Mouse (Mus musculus) midbrain, postnatal 0 days (tissue): ENCODE results near the gene Kcnj6. TPM values are rescaled to one million over a fixed set of nuclear protein-coding genes. Genes with fewer than 3 reads are reported as not detected.

ENCODE experiments used
- ATAC-seq: fragments of 200-750 bp; cut with Nextera tagmentation; 2 replicates; pipeline ENCODE4 v1.8.0; 2017; ENCODE audit warnings: moderate number of reproducible peaks, mild to moderate bottlenecking, moderate TSS enrichment, moderate library complexity; ENCODE audit not compliant: low FRiP score
- DNase-seq: peaks from one replicate; pipeline ENCODE4 v3.0.0-alpha.2; 2015; ENCODE audit warnings: low spot score
- H3K27ac ChIP-seq: fragments of 300-500 bp; sonication (generic); 2 replicates; pipeline ENCODE4 v1.5.1; 2014; ENCODE audit warnings: low read depth, mild to moderate bottlenecking, low read length, mixed read lengths
- H3K27me3 ChIP-seq: fragments of 300-500 bp; sonication (generic); 2 replicates; pipeline ENCODE4 v1.6.1; 2014; ENCODE audit warnings: low read length, control low read depth, mixed read lengths; ENCODE audit not compliant: insufficient read depth
- H3K36me3 ChIP-seq: fragments of 300-500 bp; sonication (generic); 2 replicates; pipeline ENCODE4 v1.6.1; 2014; ENCODE audit warnings: low read length, control low read depth, mixed read lengths; ENCODE audit not compliant: insufficient read depth
- H3K4me1 ChIP-seq: fragments of 300-500 bp; sonication (generic); 2 replicates; pipeline ENCODE4 v1.6.1; 2014; ENCODE audit warnings: mild to moderate bottlenecking, control low read depth, antibody characterized with exemption, low read length, mixed read lengths; ENCODE audit not compliant: insufficient read depth
- H3K4me2 ChIP-seq: fragments of 300-500 bp; sonication (generic); 2 replicates; pipeline ENCODE4 v1.6.1; 2014; ENCODE audit warnings: low read depth, mild to moderate bottlenecking, low read length, mixed read lengths; ENCODE audit not compliant: poor library complexity, severe bottlenecking
- H3K4me3 ChIP-seq: fragments of 300-500 bp; sonication (generic); 2 replicates; pipeline ENCODE4 v1.5.1; 2014; ENCODE audit warnings: low read depth, mild to moderate bottlenecking, low read length, moderate library complexity
- H3K9ac ChIP-seq: fragments of 300-500 bp; sonication (generic); replicated peaks from 2 replicates; pipeline ENCODE4 v1.6.1; 2014; ENCODE audit warnings: mild to moderate bottlenecking, low read length, moderate library complexity, mixed read lengths; ENCODE audit not compliant: poor library complexity, severe bottlenecking
- H3K9me3 ChIP-seq: fragments of 300-500 bp; sonication (generic); 2 replicates; pipeline ENCODE4 v1.6.1; 2016; ENCODE audit warnings: low read length, control low read depth
- CTCF ChIP-seq: IDR thresholded peaks from 2 replicates; pipeline ENCODE4 v1.5.1; 2016; ENCODE audit warnings: antibody characterized with exemption, mild to moderate bottlenecking
- WGBS: fragments of 180-500 bp; shearing (Covaris S2); extraction: QIAGEN DNeasy Blood & Tissue Kit; methylation state at CpG from one replicate; pipeline ENCODE4 v1.1.7; 2014; 5-methylcytosine and 5-hydroxymethylcytosine counted together
- polyA plus RNA-seq: library from polyadenylated mRNA; unstranded; fragments of >200 nt; fragmentation: Nextera tagmentation; extraction: Ambion mirVana; gene quantifications from 2 replicates; pipeline ENCODE4 v1.2.1, GENCODE M21; 2015
- total RNA-seq: library from RNA; depleted of rRNA; stranded (reverse); fragments of >200 nt; gene quantifications from 2 replicates; pipeline ENCODE4 v1.2.3, GENCODE M21; 2014

The Kcnj6 gene
- total and polyA plus RNA-seq, 2 experiments from 2014 or later: 3.2 to 12.9 TPM

GRCm38 (mm10) chr16:94890056-94890455 is 107.4 kb downstream of the Kcnj6 start:
- no peak overlapping the region for H3K4me2 ChIP-seq
- no peak for ATAC-seq
- no peaks in the 10 kb centered on the region for H3K4me1 ChIP-seq

GRCm38 (mm10) chr16:94888554-94888953 is 108.9 kb downstream of the Kcnj6 start:
- Histone ChIP-seq H3K27ac (no peak overlapping the region), H3K4me3 (no peak overlapping the region), H3K4me1 (no peaks in the 10 kb centered on the region), H3K9ac (no peak overlapping the region), H3K9me3 (no peaks in the 10 kb centered on the region), H3K27me3 (no peaks in the 10 kb centered on the region), H3K36me3 (no peaks in the 10 kb centered on the region), H3K4me2 (no peak overlapping the region)
- WGBS: 58% methylated on average over 10 of the region's 11 CpGs
- TF ChIP-seq CTCF: no peak
- ATAC-seq (no peak), DNase-seq (no peak)

More at GRCm38 (mm10) chr16:94890056-94890455, 107.4 kb downstream of the Kcnj6 start:
- Histone ChIP-seq H3K36me3 (no peaks in the 10 kb centered on the region), H3K4me3 (no peak overlapping the region), H3K9ac (no peak overlapping the region), H3K9me3 (no peaks in the 10 kb centered on the region), H3K27me3 (no peaks in the 10 kb centered on the region), H3K27ac (no peak overlapping the region)
- WGBS: 55% methylated on average over 2 of the region's 2 CpGs
- no peak for TF ChIP-seq CTCF
- peak; percentile 78 for DNase-seq

DNA sequence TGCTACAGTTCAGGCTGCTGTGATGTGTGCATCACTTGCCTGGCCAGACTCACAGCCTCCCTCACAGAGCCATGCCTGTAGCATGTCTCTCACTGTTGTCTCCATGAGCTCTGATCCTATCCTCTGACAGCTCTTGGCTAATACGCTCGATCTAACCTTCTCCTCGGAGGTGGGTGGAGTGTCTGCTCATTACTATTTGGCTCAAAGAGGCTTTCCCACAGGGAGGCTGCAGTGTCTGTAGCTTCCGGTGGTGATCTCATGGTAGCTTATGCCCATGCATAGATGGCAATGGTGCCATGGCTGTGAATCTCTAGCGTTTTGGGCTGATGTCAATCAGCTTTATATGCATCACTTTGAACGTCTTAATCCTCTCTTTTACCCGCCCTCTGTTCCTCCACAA is 111.1 kb downstream of the Kcnj6 start:
- ATAC-seq: no peak
- Histone ChIP-seq H3K4me3 (no peak overlapping the region), H3K4me1 (no peaks in the 10 kb centered on the region), H3K9ac (no peak overlapping the region), H3K36me3 (no peaks in the 10 kb centered on the region), H3K4me2 (no peak overlapping the region), H3K27me3 (no peaks in the 10 kb centered on the region), H3K9me3 (no peaks in the 10 kb centered on the region), H3K27ac (no peak overlapping the region)
- WGBS: 64% methylated on average over 7 of the region's 7 CpGs
- DNase-seq: peak; percentile 49
- TF ChIP-seq CTCF: no peak

- no peaks in the 10 kb centered on the region for H3K36me3 ChIP-seq
- H3K27ac ChIP-seq: no peak overlapping the region
- DNase-seq: peak; percentile 56
- no peak for TF ChIP-seq CTCF
- H3K4me3 ChIP-seq: no peak overlapping the region
- no peak overlapping the region for H3K4me2 ChIP-seq
- no peaks in the 10 kb centered on the region for H3K4me1 ChIP-seq
- H3K9ac ChIP-seq: no peak overlapping the region
- no peaks in the 10 kb centered on the region for H3K27me3 ChIP-seq
- no peak for ATAC-seq
- no peaks in the 10 kb centered on the region for H3K9me3 ChIP-seq
- WGBS: 82% methylated on average over 7 of the region's 7 CpGs
These were observed 112.4 kb downstream of the Kcnj6 start for GRCm38 (mm10) chr16:94885062-94885461.

DNA sequence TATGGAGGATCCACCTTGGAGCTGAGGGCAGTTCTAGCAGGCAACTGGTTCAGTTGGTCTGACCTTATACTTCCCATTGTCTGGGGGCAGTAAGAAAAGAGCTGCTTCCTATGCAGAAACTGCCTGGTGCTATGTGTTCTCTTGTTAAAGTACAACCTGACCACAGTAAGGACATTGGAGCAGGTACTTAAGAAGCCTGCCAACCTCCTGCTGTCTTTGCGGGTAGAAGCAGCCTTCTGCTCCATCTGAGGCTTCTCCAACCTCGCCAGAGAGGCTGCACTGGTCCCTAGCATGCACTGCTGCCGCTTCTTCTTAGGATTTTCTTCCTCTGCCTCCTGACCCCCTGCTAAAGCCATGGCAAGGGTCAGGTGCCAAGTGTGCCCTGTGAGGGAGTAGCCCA is 113.6 kb downstream of the Kcnj6 start:
- no peaks in the 10 kb centered on the region for H3K9me3 ChIP-seq
- no peak for TF ChIP-seq CTCF
- no peaks in the 10 kb centered on the region for H3K27me3 ChIP-seq
- DNase-seq (no peak), ATAC-seq (no peak)
- no peaks in the 10 kb centered on the region for H3K36me3 ChIP-seq
- no peak overlapping the region for H3K4me3 ChIP-seq
- no peaks in the 10 kb centered on the region for H3K4me1 ChIP-seq
- 67% methylated on average over 3 of the region's 3 CpGs for WGBS
- H3K9ac ChIP-seq: no peak overlapping the region
- H3K27ac ChIP-seq: no peak overlapping the region
- no peak overlapping the region for H3K4me2 ChIP-seq

GRCm38 (mm10) chr16:94883196-94883595 is 114.3 kb downstream of the Kcnj6 start:
- DNase-seq: no peak
- H3K4me2 ChIP-seq: no peak overlapping the region
- H3K27me3 ChIP-seq: no peaks in the 10 kb centered on the region
- TF ChIP-seq CTCF: no peak
- H3K9me3 ChIP-seq: no peaks in the 10 kb centered on the region
- no peak for ATAC-seq
- no peak overlapping the region for H3K4me3 ChIP-seq
- H3K27ac ChIP-seq: no peak overlapping the region; the same call in 1 of the 2 replicates
- H3K9ac ChIP-seq: no peak overlapping the region
- WGBS: 73% methylated on average over 8 of the region's 8 CpGs
- no peaks in the 10 kb centered on the region for H3K36me3 ChIP-seq
- H3K4me1 ChIP-seq: no peaks in the 10 kb centered on the region
